Mouse (Mus musculus) bone marrow, adult 2 months (tissue): ENCODE measurements around the gene Pmpcb. TPM values are rescaled to one million over a fixed set of nuclear protein-coding genes. Genes with fewer than 3 reads are reported as not detected.

ENCODE experiments used
- H3K27ac ChIP-seq: fragments of 200-500 bp; 2 replicates; pipeline ENCODE4 v1.5.1; 2012; ENCODE audit warnings: low read depth, mild to moderate bottlenecking, control low read depth, inconsistent platforms, low read length; ENCODE audit not compliant: control insufficient read depth, poor library complexity, insufficient read depth
- H3K4me1 ChIP-seq: fragments of 200-500 bp; 2 replicates; pipeline ENCODE4 v1.6.1; 2011; ENCODE audit warnings: low read length; ENCODE audit not compliant: control insufficient read depth, insufficient read depth
- H3K4me3 ChIP-seq: fragments of 200-500 bp; replicated peaks from 2 replicates; pipeline ENCODE3; 2011; ENCODE audit warnings: mild to moderate bottlenecking, low read depth, low read length, control low read depth; ENCODE audit not compliant: control insufficient read depth
- CTCF ChIP-seq: fragments of 200-500 bp; IDR thresholded peaks from 2 replicates; pipeline ENCODE4 v1.5.1; 2011; ENCODE audit warnings: low read length, control low read depth; ENCODE audit not compliant: control insufficient read depth, insufficient read depth
- POLR2A ChIP-seq: fragments of 200-500 bp; IDR thresholded peaks from 2 replicates; pipeline ENCODE4 v1.6.1; 2011; ENCODE audit warnings: low read depth, mild to moderate bottlenecking, control low read depth, low read length, borderline replicate concordance; ENCODE audit not compliant: control insufficient read depth
- WGBS: fragments of 180-500 bp; shearing (Covaris S2); methylation state at CpG from one replicate; pipeline ENCODE4 v1.1.7; 2018; 5-methylcytosine and 5-hydroxymethylcytosine counted together
- polyA plus RNA-seq: library from polyadenylated mRNA; stranded (reverse); fragments of >200 nt; gene quantifications from 2 replicates; pipeline ENCODE4 v1.2.4, GENCODE M21; 2011; ENCODE audit warnings: low replicate concordance; ENCODE audit not compliant: missing spikeins, insufficient read depth, insufficient read length

Gene Pmpcb
- polyA plus RNA-seq, 1 experiment: 59.8 TPM

- H3K4me3 ChIP-seq: no peak overlapping the region
- WGBS: 94% methylated on average over 12 of the region's 12 CpGs
- H3K27ac ChIP-seq: no peak overlapping the region
- H3K4me1 ChIP-seq: no peaks in the 10 kb centered on the region; the same call in 1 of the 2 replicates
- TF ChIP-seq POLR2A: no peak
- TF ChIP-seq CTCF: no peak
Observed at GRCm38 (mm10) chr5:21803691-21804188, 66.8 kb downstream of the Pmpcb start.

- no peak for TF ChIP-seq CTCF
- TF ChIP-seq POLR2A: no peak
- Histone ChIP-seq H3K27ac (no peak overlapping the region), H3K4me3 (no peak overlapping the region), H3K4me1 (no peaks in the 10 kb centered on the region; the same call in 1 of the 2 replicates)
- WGBS: 73% methylated on average over 4 of the region's 4 CpGs
Observed at GRCm38 (mm10) chr5:21804837-21805236, 67.9 kb downstream of the Pmpcb start.

Other genes starting within 250 kb of the Pmpcb start
- gene Lrrc17, start 193.6 kb upstream of the Pmpcb start, polyA plus RNA-seq: 2.7 TPM in 1 of 2 replicates, not detected in the other
- not detected in 2 replicates for gene Fbxl13, start 91.5 kb upstream of the Pmpcb start, polyA plus RNA-seq
- 10.2 and 12.9 TPM in 2 replicates for gene Armc10, start 91.3 kb upstream of the Pmpcb start, polyA plus RNA-seq
- gene Napepld, start 35.7 kb upstream of the Pmpcb start, polyA plus RNA-seq: not detected in 2 replicates
- gene Dnajc2, start 48.1 kb downstream of the Pmpcb start, polyA plus RNA-seq: 29.1 and 47.2 TPM in 2 replicates
- gene Psmc2, start 48.1 kb downstream of the Pmpcb start, polyA plus RNA-seq: 49.8 and 63.0 TPM in 2 replicates
- gene Slc26a5, start 128.5 kb downstream of the Pmpcb start, polyA plus RNA-seq: not detected in 2 replicates